In genomic region chr16:61546043-61546442, GRCm38 (mm10) we compare ENCODE assay signal across 15 mouse cellular contexts.
DNase-seq lines count a peak whose midpoint lies in the region; ATAC-seq and TF ChIP-seq lines count a peak whose summit lies in the region.
"Had no signal": no experiment of that assay in that cellular context is flagged by ENCODE, and none has a peak within 500 bp of the region (broad histone marks: within the 10 kb centered on the region; RNA-seq: fewer than 3 reads in every experiment).

No protein-coding gene starts in this region.

- H3K36me3 ChIP-seq in hindbrain, embryonic 15.5 days, result no peaks in the 10 kb centered on the region
- H3K36me3 ChIP-seq in hindbrain, embryonic 10.5 days, result no peaks in the 10 kb centered on the region
- H3K36me3 ChIP-seq in intestine, postnatal 0 days (ENCODE audit: control insufficient read depth, insufficient read depth), result no peaks in the 10 kb centered on the region
- H3K36me3 ChIP-seq: neural tube, embryonic 13.5 days had no signal

- no peak for DNase-seq in hindbrain, embryonic 10.5 days (ENCODE audit: low spot score)
- DNase-seq in right cerebral cortex, adult 18-20 months, result peak; percentile 3
- DNase-seq in right cerebral cortex, postnatal 36 days (ENCODE audit: low spot score in 2 of 2), result no peak
- DNase-seq in cerebellum, adult 8-10 months, result peak; percentile 41
- peak; percentile 2 to 3 for DNase-seq in layer of hippocampus, postnatal 36 days
- no peak for DNase-seq in spleen, postnatal 36 days (ENCODE audit: low spot score in 2 of 2)
- DNase-seq: kidney, adult 9 months; kidney, postnatal 4 days; lung, embryonic 14.5 days; thymus, postnatal 25 days had no signal

- no peaks in the 10 kb centered on the region for H3K9me3 ChIP-seq in hindbrain, embryonic 15.5 days
- no peaks in the 10 kb centered on the region for H3K9me3 ChIP-seq in hindbrain, embryonic 10.5 days
- H3K9me3 ChIP-seq in intestine, postnatal 0 days (ENCODE audit: control insufficient read depth), result no peaks in the 10 kb centered on the region
- H3K9me3 ChIP-seq: neural tube, embryonic 13.5 days had no signal

- no peak overlapping the region for H3K9ac ChIP-seq in hindbrain, embryonic 15.5 days
- H3K9ac ChIP-seq in intestine, postnatal 0 days (ENCODE audit: low read depth, low read length), result no peak overlapping the region
- H3K9ac ChIP-seq: lung, embryonic 14.5 days; neural tube, embryonic 13.5 days had no signal

- 0 out of 2 replicates have a peak, but pooled peaks have one; percentile 51 for ATAC-seq in hindbrain, embryonic 15.5 days (ENCODE audit: low FRiP score, low read depth)
- no peak for ATAC-seq in intestine, postnatal 0 days
- ATAC-seq: midbrain, embryonic 16.5 days had no signal

- no peaks in the 10 kb centered on the region for H3K27me3 ChIP-seq in hindbrain, embryonic 15.5 days
- no peaks in the 10 kb centered on the region for H3K27me3 ChIP-seq in hindbrain, embryonic 10.5 days (ENCODE audit: insufficient read depth, poor library complexity, severe bottlenecking)
- no peaks in the 10 kb centered on the region for H3K27me3 ChIP-seq in intestine, postnatal 0 days (replicated peaks; ENCODE audit: control insufficient read depth, insufficient read depth, low read length)
- H3K27me3 ChIP-seq: neural tube, embryonic 13.5 days had no signal

- H3K4me3 ChIP-seq in hindbrain, embryonic 15.5 days, result no peak overlapping the region
- H3K4me3 ChIP-seq in hindbrain, embryonic 10.5 days, result no peak overlapping the region
- H3K4me3 ChIP-seq in intestine, postnatal 0 days (ENCODE audit: low read depth, low read length), result no peak overlapping the region
- H3K4me3 ChIP-seq: neural tube, embryonic 13.5 days had no signal

- no peak overlapping the region for H3K4me2 ChIP-seq in hindbrain, embryonic 15.5 days
- no peak overlapping the region for H3K4me2 ChIP-seq in intestine, postnatal 0 days (replicated peaks; ENCODE audit: low read depth)
- H3K4me2 ChIP-seq: lung, embryonic 14.5 days; neural tube, embryonic 13.5 days had no signal

- no peak for TF ChIP-seq CTCF in intestine, postnatal 0 days (IDR thresholded peaks at IDR 0.05; ENCODE audit: low read depth)

- WGBS in hindbrain, embryonic 15.5 days, result 75% methylated on average over 2 of the region's 2 CpGs
- 82% methylated on average over 2 of the region's 2 CpGs for WGBS in hindbrain, embryonic 10.5 days
- whole genome bisulfite sequencing in intestine, postnatal 0 days, result 73% methylated on average over 2 of the region's 2 CpGs

- H3K27ac ChIP-seq in hindbrain, embryonic 15.5 days (replicated peaks), result no peak overlapping the region
- no peak overlapping the region for H3K27ac ChIP-seq in hindbrain, embryonic 10.5 days
- H3K27ac ChIP-seq in intestine, postnatal 0 days (ENCODE audit: low read depth, low read length), result no peak overlapping the region
- H3K27ac ChIP-seq: neural tube, embryonic 13.5 days; stomach, postnatal 0 days had no signal

- H3K4me1 ChIP-seq in hindbrain, embryonic 15.5 days (replicated peaks), result no peaks in the 10 kb centered on the region
- H3K4me1 ChIP-seq in hindbrain, embryonic 10.5 days (replicated peaks), result no peaks in the 10 kb centered on the region
- no peaks in the 10 kb centered on the region for H3K4me1 ChIP-seq in intestine, postnatal 0 days (replicated peaks; ENCODE audit: control insufficient read depth, insufficient read depth, low read length)
- H3K4me1 ChIP-seq: neural tube, embryonic 13.5 days had no signal

Comparison
In these comparisons a context has a peak if more than half of its experiments do, and no peak if none do; other contexts are left out.
1. DNase-seq: peak in right cerebral cortex, adult 18-20 months (single experiment), cerebellum, adult 8-10 months (single experiment) and layer of hippocampus, postnatal 36 days (2 of 2); none in hindbrain, embryonic 10.5 days (single experiment), right cerebral cortex, postnatal 36 days (0 of 2) and spleen, postnatal 36 days (0 of 2).